Mouse (Mus musculus): ENCODE results near the gene Galm.

The Galm gene

GRCm38 (mm10) chr17:80128476-80128990 is 1.3 kb downstream of the Galm start:
- no peak for DNase-seq (ENCODE audit: low read depth, low spot score)

- no peak for DNase-seq (ENCODE audit: low read depth, low spot score)
These were observed 2.1 kb downstream of the Galm start for GRCm38 (mm10) chr17:80129387-80129786.

GRCm38 (mm10) chr17:80130718-80131430 is 3.6 kb downstream of the Galm start:
- no peak for DNase-seq (ENCODE audit: low read depth, low spot score)

- DNase-seq (ENCODE audit: low read depth, low spot score): no peak
These were observed 4.1 kb downstream of the Galm start for GRCm38 (mm10) chr17:80131431-80131766.

- DNase-seq (ENCODE audit: low read depth, low spot score): no peak
These were observed 4.6 kb downstream of the Galm start for GRCm38 (mm10) chr17:80131838-80132237.

- no peak for DNase-seq (ENCODE audit: low read depth, low spot score)
These were observed 5.2 kb downstream of the Galm start for GRCm38 (mm10) chr17:80132502-80132901.

GRCm38 (mm10) chr17:80138434-80139162 is 11.3 kb downstream of the Galm start:
- DNase-seq (ENCODE audit: low read depth, low spot score): peak; percentile 44

GRCm38 (mm10) chr17:80139753-80140444 is 12.6 kb downstream of the Galm start:
- DNase-seq (ENCODE audit: low read depth, low spot score): no peak

GRCm38 (mm10) chr17:80143478-80144232 is 16.4 kb downstream of the Galm start:
- no peak for DNase-seq (ENCODE audit: low read depth, low spot score)

GRCm38 (mm10) chr17:80145210-80145609 is 17.9 kb downstream of the Galm start:
- peak; percentile 74 for DNase-seq (ENCODE audit: low read depth, low spot score)

GRCm38 (mm10) chr17:80145771-80146170 is 18.5 kb downstream of the Galm start:
- no peak for DNase-seq (ENCODE audit: low read depth, low spot score)

- peak; percentile 69 for DNase-seq (ENCODE audit: low read depth, low spot score)
These were observed 21.1 kb downstream of the Galm start for GRCm38 (mm10) chr17:80148053-80148994.

GRCm38 (mm10) chr17:80148995-80149388 is 21.7 kb downstream of the Galm start:
- DNase-seq (ENCODE audit: low read depth, low spot score): no peak

GRCm38 (mm10) chr17:80151353-80151752 is 24.1 kb downstream of the Galm start:
- no peak for DNase-seq (ENCODE audit: low read depth, low spot score)

GRCm38 (mm10) chr17:80152767-80153630 is 25.7 kb downstream of the Galm start:
- DNase-seq (ENCODE audit: low read depth, low spot score): peak; percentile 19

GRCm38 (mm10) chr17:80153631-80154030 is 26.4 kb downstream of the Galm start:
- no peak for DNase-seq (ENCODE audit: low read depth, low spot score)

GRCm38 (mm10) chr17:80156905-80157304 is 29.6 kb downstream of the Galm start:
- DNase-seq (ENCODE audit: low read depth, low spot score): peak; percentile 29

- DNase-seq (ENCODE audit: low read depth, low spot score): no peak
These were observed 30.2 kb downstream of the Galm start for GRCm38 (mm10) chr17:80157489-80157888.

- peak; percentile 77 for DNase-seq (ENCODE audit: low read depth, low spot score)
These were observed 33.2 kb downstream of the Galm start for GRCm38 (mm10) chr17:80160454-80160853.

- no peak for DNase-seq (ENCODE audit: low read depth, low spot score)
These were observed 36.7 kb downstream of the Galm start for GRCm38 (mm10) chr17:80163991-80164390.

All from brain, adult 2 months (tissue).